Mouse (Mus musculus) thymus, postnatal 0 days (tissue): ENCODE measurements at regions not wholly inside any gene's neighbourhood (a gene's known extent, or its start where the extent isn't known, plus 50 kb on each side); places are given as distances from the start of the nearest gene placed in this dataset.

Experiments used
- DNase-seq: peaks from one replicate; pipeline ENCODE4 v3.0.0-alpha.2; 2015; ENCODE audit warnings: low spot score

DNA sequence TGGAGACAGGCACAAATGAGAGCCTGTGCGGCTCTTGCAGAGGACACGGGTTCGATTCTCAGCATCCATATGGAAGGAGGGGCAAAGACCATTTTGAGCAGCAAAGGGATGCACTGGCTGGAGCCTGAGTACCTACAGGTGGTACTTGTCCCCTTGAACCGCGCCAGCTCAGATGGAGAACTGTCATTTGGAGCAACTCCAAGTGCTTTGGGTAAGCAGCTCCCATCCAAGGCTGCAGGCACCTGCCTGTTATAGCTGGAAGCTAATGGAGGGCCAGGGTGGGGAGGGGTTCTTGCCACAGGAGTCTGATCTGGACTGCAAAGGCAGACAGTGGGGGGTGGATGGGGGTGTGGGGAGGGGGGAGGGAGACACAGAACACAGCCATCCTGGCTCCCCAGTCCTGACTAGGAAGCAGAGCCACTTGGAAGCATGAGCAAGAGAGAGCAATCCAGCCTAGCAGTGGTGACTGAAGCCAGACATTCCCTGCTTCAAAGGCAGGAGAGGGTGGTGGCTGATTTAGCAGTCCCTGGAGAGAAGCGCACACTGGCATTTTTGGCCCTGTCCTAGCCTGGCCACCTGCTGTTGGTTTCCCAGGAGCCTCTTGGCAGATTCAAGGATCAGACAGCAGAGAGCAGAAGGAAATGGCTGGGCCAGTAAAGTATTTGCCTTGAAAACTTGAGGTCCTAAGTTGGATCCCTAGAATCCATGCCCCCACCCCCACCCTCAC lies 112.1 kb upstream of the Sdk2 start:
- DNase-seq = no peak

GRCm38 (mm10) chr11:114177789-114178188 lies 110.9 kb upstream of the Sdk2 start:
- no peak for DNase-seq

GRCm38 (mm10) chr11:114177281-114177680 lies 110.4 kb upstream of the Sdk2 start:
- no peak for DNase-seq

- no peak for DNase-seq
Observed at GRCm38 (mm10) chr11:114176671-114177212, 109.9 kb upstream of the Sdk2 start.

- DNase-seq = no peak
Observed at GRCm38 (mm10) chr11:114175437-114176131, 108.7 kb upstream of the Sdk2 start.

DNA sequence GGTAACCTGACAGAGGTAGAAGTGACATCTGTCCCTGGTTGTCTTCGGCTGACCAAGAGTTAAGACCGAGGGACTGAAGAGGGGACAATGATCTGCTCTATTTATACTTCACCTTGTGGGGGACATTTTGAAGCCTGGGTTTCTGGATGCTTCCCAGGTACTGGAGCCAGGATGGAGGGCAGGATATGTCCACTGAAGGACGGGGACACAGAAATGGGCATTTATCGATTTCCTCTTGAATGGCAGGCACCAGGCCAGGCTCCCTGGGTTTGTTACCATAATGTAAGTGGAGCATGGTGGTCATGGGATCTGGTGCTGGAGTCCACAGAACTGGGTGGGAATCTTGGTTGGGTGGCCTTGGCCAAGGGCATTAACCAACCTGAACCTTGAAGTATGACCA lies 108.0 kb upstream of the Sdk2 start:
- no peak for DNase-seq

DNA sequence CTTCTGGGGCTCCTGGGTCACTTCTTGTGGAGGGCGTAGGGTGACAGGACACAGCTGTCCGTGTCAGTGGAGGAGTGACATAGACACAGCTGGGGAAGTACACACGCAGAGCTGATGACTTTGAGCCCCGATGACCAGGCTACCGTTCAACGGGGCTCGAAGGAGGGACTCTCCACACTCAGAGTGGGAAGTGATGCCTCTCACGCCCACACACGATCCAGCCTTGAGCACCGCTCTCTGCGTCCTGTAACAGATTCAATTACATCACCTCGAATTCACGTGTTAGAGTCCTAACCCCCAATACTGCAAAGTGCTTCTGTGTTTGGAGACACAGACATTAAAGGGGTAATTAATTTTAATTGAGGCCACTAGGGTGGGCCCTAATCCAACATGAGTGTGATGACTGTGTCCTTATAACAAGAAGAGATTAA lies 101.4 kb upstream of the Sdk2 start:
- no peak for DNase-seq

GRCm38 (mm10) chr11:114165656-114166362 lies 99.0 kb upstream of the Sdk2 start:
- DNase-seq = no peak

GRCm38 (mm10) chr11:114152716-114153115 lies 85.9 kb upstream of the Sdk2 start:
- DNase-seq = no peak

DNA sequence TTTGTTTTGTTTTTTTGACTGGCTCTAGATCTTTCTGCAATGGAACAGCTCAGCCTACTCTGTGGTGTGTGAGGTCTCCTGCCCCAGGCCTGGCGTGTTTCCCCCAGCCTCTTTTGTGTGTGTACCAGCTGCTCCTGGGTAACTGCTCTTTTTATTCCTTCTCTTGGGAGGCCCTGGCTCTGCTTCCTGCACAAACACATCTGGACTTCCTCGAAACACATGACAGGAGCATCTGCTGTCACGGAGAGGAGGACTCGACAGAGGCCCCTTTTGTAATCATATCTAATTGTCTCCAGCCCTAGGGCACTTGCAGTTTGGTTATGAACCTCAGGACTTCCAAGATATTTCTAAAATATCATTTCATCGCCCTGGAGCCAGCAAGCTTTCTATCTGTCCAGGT lies 79.5 kb upstream of the Sdk2 start:
- no peak for DNase-seq

GRCm38 (mm10) chr11:114129270-114129669 lies 62.4 kb upstream of the Sdk2 start:
- no peak for DNase-seq

DNA sequence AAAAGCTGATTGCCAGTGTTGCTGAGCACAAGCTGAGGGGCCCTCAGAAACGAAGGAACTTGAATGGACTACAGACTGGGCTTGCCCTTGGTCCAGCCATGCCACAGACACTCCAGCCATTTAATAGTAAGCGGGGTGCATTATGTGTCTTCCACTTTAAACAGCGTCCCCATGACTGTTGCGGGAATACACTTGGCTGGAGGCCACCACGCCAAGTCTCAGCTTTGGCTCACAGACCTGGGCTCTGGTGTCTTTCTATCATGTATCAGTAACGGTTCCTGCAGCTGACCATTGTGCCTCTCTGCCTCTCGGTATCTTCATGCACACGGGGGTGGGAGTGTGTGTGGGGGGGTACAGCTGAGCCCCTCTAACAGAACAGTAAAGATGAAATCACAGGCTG lies 62.0 kb upstream of the Sdk2 start:
- DNase-seq = no peak

DNA sequence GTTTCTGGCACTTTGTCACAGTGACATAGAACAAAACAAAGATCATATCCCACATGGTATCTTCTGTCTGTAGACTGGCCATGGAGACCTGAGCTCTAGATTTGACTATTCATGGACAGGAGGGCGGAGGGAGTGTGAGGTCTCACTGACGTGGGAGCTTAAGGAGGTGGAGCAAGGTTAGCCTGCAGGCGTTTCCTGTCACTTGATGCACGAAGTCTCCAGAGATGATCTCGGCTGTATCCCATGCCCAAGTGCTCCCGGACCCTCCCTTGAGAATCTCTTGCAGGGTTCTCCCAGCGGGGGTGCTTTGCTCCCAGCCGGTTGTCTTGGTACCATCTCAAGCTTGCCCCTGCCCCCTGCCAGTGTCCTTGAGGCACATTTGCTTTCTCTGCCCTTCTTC lies 60.6 kb upstream of the Sdk2 start:
- no peak for DNase-seq

DNA sequence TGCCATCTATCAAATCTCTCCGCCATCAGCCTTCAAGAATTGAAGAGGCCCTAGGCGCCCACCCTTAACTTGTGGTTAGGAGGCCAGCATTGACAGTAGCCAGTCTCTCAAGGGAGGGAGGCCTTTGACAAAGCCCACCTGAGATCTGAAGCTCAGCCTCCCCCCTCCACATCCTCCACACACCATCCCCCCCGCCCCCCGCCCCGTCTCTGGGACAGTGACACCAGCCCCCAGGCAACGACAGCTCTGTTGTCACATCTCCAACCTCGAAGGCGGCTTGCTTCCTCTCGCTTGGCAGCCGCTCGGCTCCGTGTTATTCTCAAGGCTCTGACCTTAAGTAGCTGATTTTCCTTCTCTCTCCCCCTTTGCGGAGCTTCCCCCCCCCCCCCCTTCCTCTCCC lies 55.3 kb upstream of the Sdk2 start:
- no peak for DNase-seq

- DNase-seq = no peak
Observed at GRCm38 (mm10) chr11:114119135-114119534, 52.3 kb upstream of the Sdk2 start.
